Mouse (Mus musculus): ENCODE results near the gene Otoa. TPM values are rescaled to one million over a fixed set of nuclear protein-coding genes. Genes with fewer than 3 reads are reported as not detected.
A peak's percentile ranks its signal among the peaks of the same experiment; 100 is the strongest.

Gene Otoa
- polyA plus RNA-seq, 1 experiment from 2014 or later = not detected

DNA sequence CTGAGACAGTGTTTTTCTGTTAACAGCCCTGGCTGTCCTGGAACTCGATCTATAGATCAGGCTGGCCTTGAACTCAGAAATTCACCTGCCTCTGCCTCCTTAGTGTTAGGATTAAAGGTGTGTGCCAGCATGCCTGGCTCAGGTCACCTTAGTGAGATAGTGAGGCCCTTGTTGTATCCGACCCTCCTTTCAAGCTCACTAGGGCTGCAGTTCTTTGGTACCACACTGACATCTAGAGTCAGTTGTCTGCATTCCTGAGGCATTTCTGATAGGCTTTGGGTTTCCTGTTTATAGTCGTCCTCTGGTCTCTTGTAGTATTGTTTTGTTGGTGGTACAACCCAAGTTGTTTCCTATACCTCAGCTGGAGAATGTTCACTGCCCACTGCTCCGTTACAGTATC lies 17.1 kb upstream of the Otoa start:
- H3K4me3 ChIP-seq (ENCODE audit: inconsistent target) = no peak overlapping the region
- peaks cover 15% of the 10 kb centered on the region; the same call in 1 of the 2 replicates for H3K79me2 ChIP-seq (ENCODE audit: inconsistent target)
- WGBS (ENCODE audit: missing documents) = 69% methylated on average over 3 of the region's 4 CpGs
- no peak overlapping the region for H3K27ac ChIP-seq
- peaks cover 47% of the 10 kb centered on the region for H3K36me3 ChIP-seq (ENCODE audit: inconsistent target)

DNA sequence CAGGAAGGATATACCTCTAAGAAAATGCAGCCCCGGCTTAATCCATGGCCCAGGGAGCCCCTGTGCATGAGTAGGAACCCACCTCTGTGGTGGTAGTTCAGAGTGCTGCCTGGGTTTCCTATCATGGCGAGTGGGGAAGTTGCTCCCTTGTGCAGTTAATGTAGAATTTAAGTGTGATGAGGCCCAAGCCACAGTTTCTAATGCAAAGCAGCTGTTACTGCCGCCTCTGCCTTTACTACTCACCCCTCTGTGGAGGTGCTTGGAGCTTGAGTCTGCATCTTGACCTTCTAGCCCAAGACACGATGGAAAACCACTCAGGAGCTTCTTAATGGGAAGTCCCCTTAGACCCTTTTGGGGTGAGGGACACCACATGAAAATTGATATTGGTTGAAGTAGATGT lies 10.2 kb upstream of the Otoa start:
- H3K27ac ChIP-seq = no peak overlapping the region
- no peak overlapping the region for H3K4me3 ChIP-seq (ENCODE audit: inconsistent target)
- peaks cover 63% of the 10 kb centered on the region for H3K79me2 ChIP-seq (ENCODE audit: inconsistent target)
- 83% methylated on average over 4 of the region's 4 CpGs for WGBS (ENCODE audit: missing documents)
- H3K36me3 ChIP-seq (ENCODE audit: inconsistent target) = peaks cover 48% of the 10 kb centered on the region

DNA sequence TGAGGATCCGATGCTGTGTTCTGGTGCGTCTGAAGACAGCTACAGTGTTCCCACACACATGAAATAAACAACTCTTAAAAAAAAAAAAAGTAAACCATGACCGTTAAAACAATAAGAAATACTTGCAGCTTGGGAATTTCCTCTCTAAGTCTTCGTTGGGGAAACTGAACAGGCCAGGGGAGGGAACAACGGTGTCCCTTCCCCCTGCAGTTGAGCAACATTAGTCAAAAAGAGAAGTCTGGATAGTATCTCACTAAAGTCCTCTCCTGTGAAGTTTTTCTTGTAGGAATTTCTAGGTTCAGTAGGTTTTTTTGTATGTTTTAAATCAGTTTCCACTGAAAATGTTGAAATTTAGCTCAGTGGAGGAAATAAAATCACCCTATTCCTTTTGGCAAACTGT lies 8.9 kb upstream of the Otoa start:
- peaks cover 36% of the 10 kb centered on the region for H3K36me3 ChIP-seq (ENCODE audit: inconsistent target)
- H3K27ac ChIP-seq = peak overlapping the region; percentile 98
- 6% methylated on average over 5 of the region's 5 CpGs for WGBS (ENCODE audit: missing documents)
- H3K79me2 ChIP-seq (ENCODE audit: inconsistent target) = peaks cover 63% of the 10 kb centered on the region
- peak overlapping the region; percentile 57; the same call in 1 of the 2 replicates for H3K4me3 ChIP-seq (ENCODE audit: inconsistent target)

DNA sequence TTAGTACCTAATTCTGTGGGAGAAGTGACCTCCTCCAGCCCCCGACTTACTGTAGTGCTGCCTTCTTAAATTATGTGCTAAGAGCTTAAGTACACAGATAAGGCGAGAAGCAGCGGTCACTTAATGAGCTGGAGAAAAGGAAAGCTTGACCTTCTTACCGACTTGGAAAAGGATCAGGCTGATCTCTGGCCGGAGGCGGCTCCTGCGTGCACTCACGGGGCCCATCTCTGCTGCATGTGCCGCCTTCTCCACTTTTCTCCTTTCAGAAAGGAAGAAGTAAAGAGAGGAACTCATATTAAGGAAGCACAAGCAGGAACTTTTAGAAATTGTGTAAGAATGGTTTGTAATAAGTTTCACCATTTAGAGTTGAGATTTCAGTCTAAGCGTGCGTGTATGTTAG lies 7.2 kb upstream of the Otoa start, which contains the start of gene Igsf6:
Igsf6 (minus strand) TSS at position 292 of the 400 bp plus-strand sequence.
- H3K4me3 ChIP-seq (ENCODE audit: inconsistent target) = peak within 1 kb of the TSS; percentile 57
- peaks cover 19% of the 10 kb centered on the region; the same call in 1 of the 2 replicates for H3K36me3 ChIP-seq (ENCODE audit: inconsistent target)
- H3K27ac ChIP-seq = peak within 1 kb of the TSS; percentile 98
- peaks cover 49% of the 10 kb centered on the region for H3K79me2 ChIP-seq (ENCODE audit: inconsistent target)
- 2% methylated on average over 9 of the region's 11 CpGs for WGBS (ENCODE audit: missing documents)

DNA sequence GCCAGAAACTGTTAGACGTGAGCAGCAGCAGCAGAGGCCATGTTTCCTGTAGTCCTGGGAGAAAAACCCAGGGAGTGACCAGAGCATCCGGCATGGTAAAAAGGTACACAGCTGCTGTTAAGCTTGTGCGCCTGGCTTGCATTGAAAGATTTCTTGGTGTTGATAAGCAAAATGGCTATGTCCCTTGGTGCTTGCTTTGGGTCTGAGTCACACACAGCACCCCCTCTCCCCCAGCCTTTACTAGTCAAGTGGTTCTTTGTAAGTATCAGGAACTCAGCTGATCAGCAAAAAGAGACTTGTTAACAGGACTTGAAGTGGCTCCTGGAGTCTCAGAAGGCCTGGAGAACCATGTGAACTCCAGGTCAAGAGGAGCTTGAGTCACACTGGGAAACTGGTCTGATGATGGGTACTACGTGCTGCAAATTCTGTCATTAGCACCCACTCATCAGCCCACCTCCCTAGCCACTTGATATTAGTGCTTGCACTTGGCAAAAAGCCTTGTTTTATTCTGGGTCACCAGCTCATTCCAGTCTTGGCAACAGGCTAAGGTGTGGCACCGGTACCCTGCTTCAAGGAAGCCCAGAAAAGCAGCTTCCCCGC lies 6.5 kb upstream of the Otoa start:
- WGBS (ENCODE audit: missing documents) = 27% methylated on average over 6 of the region's 6 CpGs
- Histone ChIP-seq H3K79me2 (ENCODE audit: inconsistent target) (peaks cover 43% of the 10 kb centered on the region), H3K4me3 (ENCODE audit: inconsistent target) (peak overlapping the region; percentile 57), H3K36me3 (ENCODE audit: inconsistent target) (peaks cover 15% of the 10 kb centered on the region; the same call in 1 of the 2 replicates), H3K27ac (peak overlapping the region; percentile 98)

DNA sequence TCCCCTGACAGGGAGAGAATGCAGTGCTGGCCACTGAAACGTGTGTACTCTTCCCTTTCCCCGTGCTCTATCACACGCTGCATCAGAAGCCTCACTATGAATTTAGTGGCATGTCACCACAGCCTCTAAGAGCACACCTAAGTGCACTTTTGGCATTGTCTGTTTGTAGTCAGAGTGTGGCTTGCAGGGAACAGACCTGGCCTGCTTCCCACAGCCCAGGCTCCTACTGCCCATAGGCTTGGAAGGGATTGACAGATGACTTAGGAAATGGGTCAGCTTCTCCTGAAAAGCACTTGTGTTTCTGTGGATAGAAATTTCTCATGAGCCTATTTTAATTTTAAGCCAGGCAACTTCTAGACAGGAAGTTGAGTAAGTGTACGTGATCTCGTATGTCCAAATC lies 6.0 kb upstream of the Otoa start:
- Histone ChIP-seq H3K4me3 (ENCODE audit: inconsistent target) (no peak overlapping the region), H3K27ac (peak overlapping the region; percentile 98), H3K79me2 (ENCODE audit: inconsistent target) (peaks cover 38% of the 10 kb centered on the region), H3K36me3 (ENCODE audit: inconsistent target) (peaks cover 10% of the 10 kb centered on the region; the same call in 1 of the 2 replicates)
- 35% methylated on average over 5 of the region's 5 CpGs for WGBS (ENCODE audit: missing documents)

DNA sequence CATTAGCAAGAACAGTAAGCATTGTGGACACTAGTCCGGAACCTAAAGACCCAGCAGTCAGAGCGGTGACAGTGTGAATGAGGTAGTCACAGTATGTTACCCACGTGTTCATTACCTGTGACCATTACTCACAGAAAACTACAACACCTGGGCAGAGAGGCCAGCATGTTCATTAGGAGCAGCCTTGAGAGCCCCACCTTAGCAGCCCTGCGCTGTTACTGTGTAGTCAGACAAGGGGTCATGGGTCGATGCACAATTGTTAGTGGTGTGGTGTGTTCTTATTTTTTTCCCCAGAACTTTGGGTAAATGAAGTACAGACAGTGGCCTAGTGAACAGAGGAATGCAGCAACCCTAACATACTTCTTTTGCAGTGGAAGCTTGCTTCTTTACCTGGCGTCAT lies 4.1 kb upstream of the Otoa start:
- H3K27ac ChIP-seq = no peak overlapping the region
- H3K4me3 ChIP-seq (ENCODE audit: inconsistent target) = no peak overlapping the region
- peaks cover 19% of the 10 kb centered on the region for H3K79me2 ChIP-seq (ENCODE audit: inconsistent target)
- 97% methylated on average over 6 of the region's 6 CpGs for WGBS (ENCODE audit: missing documents)
- no peaks in the 10 kb centered on the region for H3K36me3 ChIP-seq (ENCODE audit: inconsistent target)

DNA sequence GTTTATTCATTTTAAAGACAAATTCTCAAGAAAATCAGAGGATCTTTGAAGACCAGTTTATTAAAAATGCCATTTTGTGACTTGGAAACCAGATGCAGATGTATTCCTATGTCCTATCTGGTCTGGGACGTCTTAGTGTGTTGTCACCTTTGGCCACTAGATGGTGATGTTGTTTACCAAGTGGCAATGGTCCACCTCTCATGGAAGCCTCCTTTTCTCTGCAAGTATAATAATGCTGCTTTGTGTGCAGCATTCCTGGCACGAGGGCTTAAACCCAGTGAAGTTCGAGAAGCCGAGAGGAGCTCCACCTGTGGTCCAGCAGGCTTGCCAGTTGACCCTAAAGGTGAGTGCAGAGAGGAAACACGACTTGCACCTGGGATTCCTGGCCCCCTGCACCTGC lies 3.6 kb upstream of the Otoa start:
- Histone ChIP-seq H3K4me3 (ENCODE audit: inconsistent target) (no peak overlapping the region), H3K27ac (no peak overlapping the region), H3K79me2 (ENCODE audit: inconsistent target) (peaks cover 13% of the 10 kb centered on the region), H3K36me3 (ENCODE audit: inconsistent target) (no peaks in the 10 kb centered on the region)
- 57% methylated on average over 5 of the region's 5 CpGs for WGBS (ENCODE audit: missing documents)

DNA sequence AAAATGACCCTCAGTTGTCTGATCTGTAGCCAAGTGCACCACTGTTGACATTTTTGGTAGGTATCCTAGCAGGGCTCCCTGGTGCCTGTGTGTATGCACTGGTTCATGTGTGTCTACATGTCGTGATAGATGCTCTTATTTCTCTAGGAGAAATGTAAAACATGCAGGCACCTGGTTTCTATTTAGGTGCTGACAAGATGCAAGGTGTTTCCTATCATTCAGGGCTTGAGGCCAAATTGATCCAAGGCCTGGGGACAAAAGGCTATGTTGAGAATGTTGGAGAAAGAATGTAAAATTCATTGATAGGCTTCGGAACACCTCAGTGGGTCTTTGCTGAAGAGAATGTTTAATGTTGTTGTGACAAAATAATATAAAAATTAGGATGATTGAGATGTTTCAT lies 366 bp downstream of the Otoa start:
- H3K36me3 ChIP-seq (ENCODE audit: inconsistent target) = no peaks in the 10 kb centered on the region
- no peak overlapping the region for H3K27ac ChIP-seq
- WGBS (ENCODE audit: missing documents) = 92% methylated on average over 2 of the region's 2 CpGs
- H3K4me3 ChIP-seq (ENCODE audit: inconsistent target) = no peak overlapping the region
- no peaks in the 10 kb centered on the region for H3K79me2 ChIP-seq (ENCODE audit: inconsistent target)

DNA sequence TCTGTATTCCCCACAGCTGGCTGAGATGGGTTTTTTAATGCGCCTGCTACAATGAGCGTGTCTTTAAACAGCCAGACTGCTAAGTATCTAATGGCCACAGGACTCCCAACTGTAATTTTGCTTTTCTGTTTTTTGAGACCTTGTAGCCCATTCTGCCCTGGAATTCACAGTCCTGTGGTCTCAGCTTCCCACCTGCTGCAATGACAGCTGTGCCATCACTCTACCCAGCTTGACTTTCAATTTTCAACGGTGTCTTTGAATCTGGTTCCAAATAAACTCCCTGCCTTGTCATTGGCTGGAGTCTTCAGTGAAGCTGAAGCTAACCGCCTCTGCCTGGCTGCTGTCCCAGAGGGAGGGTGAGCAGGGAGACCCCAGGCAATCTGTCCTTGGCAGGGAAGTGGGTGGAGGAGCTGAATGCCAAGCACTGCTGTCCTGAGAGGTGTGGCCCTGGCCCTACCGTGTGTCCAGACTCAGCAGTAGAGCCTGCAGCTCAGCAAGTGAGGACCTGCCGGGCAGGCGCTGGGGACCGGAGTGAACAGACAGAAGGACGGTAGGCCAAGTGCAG lies 1.6 kb downstream of the Otoa start:
- Histone ChIP-seq H3K36me3 (ENCODE audit: inconsistent target) (no peaks in the 10 kb centered on the region), H3K27ac (no peak overlapping the region), H3K4me3 (ENCODE audit: inconsistent target) (no peak overlapping the region), H3K79me2 (ENCODE audit: inconsistent target) (no peaks in the 10 kb centered on the region)
- 91% methylated on average over 9 of the region's 9 CpGs for WGBS (ENCODE audit: missing documents)

DNA sequence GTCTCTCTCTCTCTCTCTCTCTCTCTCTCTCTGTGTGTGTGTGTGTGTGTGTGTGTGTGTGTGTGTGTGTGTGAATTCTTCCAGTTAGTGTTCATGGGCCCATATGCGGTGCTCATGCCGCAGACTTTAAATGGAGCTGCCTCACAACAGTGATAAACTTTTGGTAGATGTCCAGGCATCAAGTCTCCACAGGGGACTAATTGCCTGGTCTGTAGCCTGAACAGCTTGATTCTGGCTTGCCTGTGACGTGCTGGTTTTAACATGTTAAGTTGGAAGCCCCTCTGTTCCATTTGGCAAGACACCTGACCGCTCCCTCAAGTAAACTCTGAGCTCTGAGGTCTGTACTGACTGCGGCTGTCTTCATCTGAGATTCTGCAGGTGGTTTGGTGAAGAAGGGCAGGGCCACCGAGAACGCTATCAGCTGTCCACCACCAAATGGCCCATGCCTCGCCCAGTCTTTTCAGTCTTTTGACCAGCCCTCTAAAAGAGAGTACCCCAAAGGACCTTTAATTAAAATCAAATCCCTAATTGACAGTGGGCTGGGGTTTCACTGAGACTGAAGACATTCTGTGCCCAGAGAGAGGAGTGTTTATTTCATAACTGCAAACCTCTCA lies 3.5 kb downstream of the Otoa start:
- Histone ChIP-seq H3K27ac (no peak overlapping the region), H3K79me2 (ENCODE audit: inconsistent target) (no peaks in the 10 kb centered on the region), H3K4me3 (ENCODE audit: inconsistent target) (no peak overlapping the region), H3K36me3 (ENCODE audit: inconsistent target) (no peaks in the 10 kb centered on the region)
- WGBS (ENCODE audit: missing documents) = 91% methylated on average over 8 of the region's 8 CpGs

DNA sequence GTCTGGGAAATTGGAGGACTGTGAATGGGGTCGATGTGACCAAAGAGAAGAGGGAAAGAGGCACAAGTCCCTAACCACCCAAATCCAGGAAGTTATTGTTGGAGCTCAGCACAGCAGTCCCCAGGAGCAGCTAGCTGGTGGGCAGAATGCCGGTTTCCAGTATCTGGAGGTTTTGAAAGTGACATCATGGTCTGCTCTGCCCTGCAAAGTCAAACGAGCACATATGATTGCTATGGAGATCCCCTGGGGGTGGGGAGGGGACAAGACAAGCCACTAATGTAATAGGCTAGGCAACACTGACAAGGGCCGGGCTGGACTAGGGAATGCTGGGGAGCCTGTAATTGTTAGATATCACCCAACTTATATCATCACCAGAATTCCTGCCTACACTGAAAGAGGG lies 4.0 kb downstream of the Otoa start:
- 52% methylated on average over 4 of the region's 4 CpGs for WGBS (ENCODE audit: missing documents)
- Histone ChIP-seq H3K4me3 (ENCODE audit: inconsistent target) (no peak overlapping the region), H3K27ac (no peak overlapping the region), H3K79me2 (ENCODE audit: inconsistent target) (no peaks in the 10 kb centered on the region), H3K36me3 (ENCODE audit: inconsistent target) (no peaks in the 10 kb centered on the region)

DNA sequence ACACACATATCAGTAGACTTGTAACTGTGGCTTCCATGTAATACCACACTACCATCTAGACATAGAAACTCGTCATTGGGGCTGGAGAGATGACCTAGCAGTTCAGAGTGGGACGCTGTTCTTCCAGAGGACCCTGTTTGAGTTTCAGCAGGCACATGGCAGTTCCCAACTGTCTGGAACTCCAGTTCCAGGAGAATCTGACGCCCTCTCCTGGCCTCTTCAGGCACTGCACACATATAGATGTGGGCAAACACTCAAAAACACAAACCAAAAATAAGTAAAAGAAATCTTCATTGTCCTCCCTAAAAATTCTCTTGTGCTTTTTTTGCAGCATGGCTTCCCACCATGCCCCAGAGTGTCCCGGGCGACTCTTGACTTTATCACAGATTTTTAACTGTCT lies 7.3 kb downstream of the Otoa start:
- WGBS (ENCODE audit: missing documents) = 83% methylated on average over 5 of the region's 5 CpGs
- Histone ChIP-seq H3K79me2 (ENCODE audit: inconsistent target) (no peaks in the 10 kb centered on the region), H3K4me3 (ENCODE audit: inconsistent target) (no peak overlapping the region), H3K27ac (no peak overlapping the region), H3K36me3 (ENCODE audit: inconsistent target) (no peaks in the 10 kb centered on the region)

DNA sequence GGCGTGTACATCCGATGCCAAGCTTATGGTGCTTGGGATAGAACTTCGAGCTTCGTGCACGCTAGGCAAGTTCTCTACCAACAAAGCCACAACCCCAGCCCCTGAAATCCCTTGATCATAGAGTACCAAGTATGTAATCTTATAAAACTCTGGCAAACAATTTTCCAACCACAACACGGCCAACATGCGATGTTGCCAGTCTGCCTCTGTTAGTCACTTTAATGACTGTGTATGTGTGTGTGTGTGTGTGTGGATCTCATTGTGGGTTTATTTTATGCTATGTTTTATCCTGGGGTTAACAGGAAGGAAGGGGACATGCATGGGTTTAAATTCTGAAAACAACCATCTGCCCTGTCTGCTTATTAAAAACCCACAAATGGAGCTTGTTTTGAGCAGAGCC lies 9.3 kb downstream of the Otoa start:
- Histone ChIP-seq H3K4me3 (ENCODE audit: inconsistent target) (no peak overlapping the region), H3K36me3 (ENCODE audit: inconsistent target) (no peaks in the 10 kb centered on the region), H3K27ac (no peak overlapping the region), H3K79me2 (ENCODE audit: inconsistent target) (no peaks in the 10 kb centered on the region)
- 89% methylated on average over 7 of the region's 7 CpGs for WGBS (ENCODE audit: missing documents)

DNA sequence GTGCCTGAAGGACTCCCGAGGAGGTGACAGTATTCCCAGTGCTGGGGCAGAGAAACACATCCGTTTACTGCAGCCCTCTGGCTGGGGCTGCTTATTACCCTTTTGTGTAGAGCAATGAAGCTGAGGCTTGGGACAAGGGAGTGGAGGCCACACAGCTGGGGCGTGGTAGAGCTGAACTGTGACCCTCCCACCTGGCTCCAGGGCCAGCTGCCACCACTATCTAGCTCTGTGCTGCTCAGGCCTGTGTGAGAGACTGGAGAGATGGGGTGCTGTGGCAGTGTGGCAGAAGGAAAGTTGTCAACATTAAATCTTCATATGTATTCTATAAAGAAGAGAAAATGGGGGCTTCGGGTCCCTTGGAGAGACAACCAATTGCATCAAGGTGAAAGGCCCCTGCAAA lies 11.6 kb downstream of the Otoa start:
- no peaks in the 10 kb centered on the region for H3K36me3 ChIP-seq (ENCODE audit: inconsistent target)
- H3K4me3 ChIP-seq (ENCODE audit: inconsistent target) = no peak overlapping the region
- no peaks in the 10 kb centered on the region for H3K79me2 ChIP-seq (ENCODE audit: inconsistent target)
- H3K27ac ChIP-seq = no peak overlapping the region
- WGBS (ENCODE audit: missing documents) = 80% methylated on average over 4 of the region's 4 CpGs
